Mouse (Mus musculus): ENCODE measurements around the gene Rps25. TPM values are rescaled to one million over a fixed set of nuclear protein-coding genes. Genes with fewer than 3 reads are reported as not detected.

The Rps25 gene
- polyA plus RNA-seq, 1 experiment from 2014 or later = 3,005 TPM

GRCm38 (mm10) chr9:44378153-44378730 is 28.7 kb upstream of the Rps25 start:
- Histone ChIP-seq H3K27me3 (replicated peaks; ENCODE audit: control insufficient read depth, insufficient read depth, low read length) (no peaks in the 10 kb centered on the region), H3K4me1 (replicated peaks; ENCODE audit: control insufficient read depth, insufficient read depth, low read length) (peaks cover 9% of the 10 kb centered on the region), H3K4me3 (ENCODE audit: low read depth, low read length) (peak overlapping the region; percentile 92), H3K4me2 (ENCODE audit: low read length) (peak overlapping the region; percentile 74), H3K36me3 (ENCODE audit: control insufficient read depth, insufficient read depth, low read length) (peaks cover 25% of the 10 kb centered on the region), H3K9ac (ENCODE audit: low read length) (peak overlapping the region; percentile 82), H3K9me3 (ENCODE audit: control insufficient read depth, low read length) (no peaks in the 10 kb centered on the region), H3K27ac (ENCODE audit: low read depth) (peak overlapping the region; percentile 82; the same call in 1 of the 2 replicates)
- 86% methylated on average over 5 of the region's 5 CpGs for WGBS
- ATAC-seq (replicated peaks; ENCODE audit: low FRiP score, low TSS enrichment, low read depth) (no peak), DNase-seq (ENCODE audit: low spot score) (no peak)

GRCm38 (mm10) chr9:44379054-44379834 is 27.7 kb upstream of the Rps25 start, which contains the start of gene Hyou1:
Gene Hyou1, plus strand, starts transcription at chr9:44379490.
- H3K4me1 ChIP-seq (replicated peaks; ENCODE audit: control insufficient read depth, insufficient read depth, low read length) = peaks cover 9% of the 10 kb centered on the region
- peak; percentile 100 for DNase-seq (ENCODE audit: low spot score)
- WGBS = under 1% methylated on average over 79 of the region's 83 CpGs

GRCm38 (mm10) chr9:44379862-44380261 is 27.1 kb upstream of the Rps25 start:
- peak; percentile 21; the same call in 1 of the 2 replicates for ATAC-seq (replicated peaks; ENCODE audit: low FRiP score, low TSS enrichment, low read depth)
- peak overlapping the region; percentile 78 for H3K27ac ChIP-seq (ENCODE audit: low read depth)
- 7% methylated on average over 15 of the region's 15 CpGs for WGBS
- H3K4me2 ChIP-seq (ENCODE audit: low read length) = peak overlapping the region; percentile 74
- no peak for DNase-seq (ENCODE audit: low spot score)
- peak overlapping the region; percentile 93 for H3K9ac ChIP-seq (ENCODE audit: low read length)
- peak overlapping the region; percentile 92 for H3K4me3 ChIP-seq (ENCODE audit: low read depth, low read length)
- H3K36me3 ChIP-seq (ENCODE audit: control insufficient read depth, insufficient read depth, low read length) = peaks cover 41% of the 10 kb centered on the region
- H3K9me3 ChIP-seq (ENCODE audit: control insufficient read depth, low read length) = no peaks in the 10 kb centered on the region
- peaks cover 9% of the 10 kb centered on the region for H3K4me1 ChIP-seq (replicated peaks; ENCODE audit: control insufficient read depth, insufficient read depth, low read length)
- no peaks in the 10 kb centered on the region for H3K27me3 ChIP-seq (replicated peaks; ENCODE audit: control insufficient read depth, insufficient read depth, low read length)

More at GRCm38 (mm10) chr9:44379054-44379834, 27.7 kb upstream of the Rps25 start, which contains the start of gene Hyou1:
- Histone ChIP-seq H3K9ac (ENCODE audit: low read length) (peak within 1 kb of the TSS; percentile 93), H3K4me2 (ENCODE audit: low read length) (peak within 1 kb of the TSS; percentile 74), H3K4me3 (ENCODE audit: low read depth, low read length) (peak within 1 kb of the TSS; percentile 92), H3K27ac (ENCODE audit: low read depth) (peak within 1 kb of the TSS; percentile 82), H3K36me3 (ENCODE audit: control insufficient read depth, insufficient read depth, low read length) (peaks cover 35% of the 10 kb centered on the region), H3K9me3 (ENCODE audit: control insufficient read depth, low read length) (no peaks in the 10 kb centered on the region), H3K27me3 (replicated peaks; ENCODE audit: control insufficient read depth, insufficient read depth, low read length) (no peaks in the 10 kb centered on the region)
- ATAC-seq (replicated peaks; ENCODE audit: low FRiP score, low TSS enrichment, low read depth) = peak; percentile 98

- Histone ChIP-seq H3K4me1 (replicated peaks; ENCODE audit: control insufficient read depth, insufficient read depth, low read length) (peaks cover 6% of the 10 kb centered on the region), H3K4me3 (ENCODE audit: low read depth, low read length) (no peak overlapping the region), H3K4me2 (ENCODE audit: low read length) (no peak overlapping the region), H3K27ac (ENCODE audit: low read depth) (no peak overlapping the region), H3K9ac (ENCODE audit: low read length) (no peak overlapping the region), H3K9me3 (ENCODE audit: control insufficient read depth, low read length) (no peaks in the 10 kb centered on the region), H3K27me3 (replicated peaks; ENCODE audit: control insufficient read depth, insufficient read depth, low read length) (no peaks in the 10 kb centered on the region), H3K36me3 (ENCODE audit: control insufficient read depth, insufficient read depth, low read length) (peaks cover 89% of the 10 kb centered on the region)
- no peak for ATAC-seq (replicated peaks; ENCODE audit: low FRiP score, low TSS enrichment, low read depth)
- WGBS = 90% methylated on average over 13 of the region's 13 CpGs
- DNase-seq (ENCODE audit: low spot score) = no peak
Measured at GRCm38 (mm10) chr9:44384596-44384995, 22.3 kb upstream of the Rps25 start.

GRCm38 (mm10) chr9:44387221-44387620 is 19.7 kb upstream of the Rps25 start:
- DNase-seq (ENCODE audit: low spot score) = no peak
- Histone ChIP-seq H3K4me3 (ENCODE audit: low read depth, low read length) (no peak overlapping the region), H3K4me2 (ENCODE audit: low read length) (no peak overlapping the region), H3K9me3 (ENCODE audit: control insufficient read depth, low read length) (no peaks in the 10 kb centered on the region), H3K4me1 (replicated peaks; ENCODE audit: control insufficient read depth, insufficient read depth, low read length) (no peaks in the 10 kb centered on the region), H3K27me3 (replicated peaks; ENCODE audit: control insufficient read depth, insufficient read depth, low read length) (no peaks in the 10 kb centered on the region), H3K36me3 (ENCODE audit: control insufficient read depth, insufficient read depth, low read length) (peaks cover 96% of the 10 kb centered on the region), H3K9ac (ENCODE audit: low read length) (no peak overlapping the region), H3K27ac (ENCODE audit: low read depth) (no peak overlapping the region)
- ATAC-seq (replicated peaks; ENCODE audit: low FRiP score, low TSS enrichment, low read depth) = no peak
- 74% methylated on average over 3 of the region's 3 CpGs for WGBS

GRCm38 (mm10) chr9:44389273-44389672 is 17.7 kb upstream of the Rps25 start:
- DNase-seq (ENCODE audit: low spot score) (no peak), ATAC-seq (replicated peaks; ENCODE audit: low FRiP score, low TSS enrichment, low read depth) (no peak)
- Histone ChIP-seq H3K9ac (ENCODE audit: low read length) (no peak overlapping the region), H3K9me3 (ENCODE audit: control insufficient read depth, low read length) (no peaks in the 10 kb centered on the region), H3K27me3 (replicated peaks; ENCODE audit: control insufficient read depth, insufficient read depth, low read length) (no peaks in the 10 kb centered on the region), H3K4me2 (ENCODE audit: low read length) (no peak overlapping the region), H3K36me3 (ENCODE audit: control insufficient read depth, insufficient read depth, low read length) (peaks cover 80% of the 10 kb centered on the region), H3K4me3 (ENCODE audit: low read depth, low read length) (no peak overlapping the region), H3K4me1 (replicated peaks; ENCODE audit: control insufficient read depth, insufficient read depth, low read length) (no peaks in the 10 kb centered on the region), H3K27ac (ENCODE audit: low read depth) (no peak overlapping the region)
- WGBS = 67% methylated on average over 8 of the region's 8 CpGs

GRCm38 (mm10) chr9:44391466-44391865 is 15.5 kb upstream of the Rps25 start:
- H3K4me1 ChIP-seq (replicated peaks; ENCODE audit: control insufficient read depth, insufficient read depth, low read length) = 0 out of 2 replicates have a peak, but pooled peaks cover 5% of the 10 kb centered on the region
- no peak overlapping the region for H3K4me3 ChIP-seq (ENCODE audit: low read depth, low read length)
- H3K36me3 ChIP-seq (ENCODE audit: control insufficient read depth, insufficient read depth, low read length) = peaks cover 58% of the 10 kb centered on the region
- 37% methylated on average over 4 of the region's 4 CpGs for WGBS
- no peak overlapping the region for H3K27ac ChIP-seq (ENCODE audit: low read depth)
- H3K9ac ChIP-seq (ENCODE audit: low read length) = no peak overlapping the region
- ATAC-seq (replicated peaks; ENCODE audit: low FRiP score, low TSS enrichment, low read depth) (no peak), DNase-seq (ENCODE audit: low spot score) (peak; percentile 84)
- no peaks in the 10 kb centered on the region for H3K27me3 ChIP-seq (replicated peaks; ENCODE audit: control insufficient read depth, insufficient read depth, low read length)
- H3K4me2 ChIP-seq (ENCODE audit: low read length) = no peak overlapping the region
- no peaks in the 10 kb centered on the region for H3K9me3 ChIP-seq (ENCODE audit: control insufficient read depth, low read length)

GRCm38 (mm10) chr9:44396684-44397411 is 10.1 kb upstream of the Rps25 start, which contains the start of gene Slc37a4:
Gene Slc37a4, plus strand, starts transcription at chr9:44396852.
- Histone ChIP-seq H3K4me1 (replicated peaks; ENCODE audit: control insufficient read depth, insufficient read depth, low read length) (peaks cover 5% of the 10 kb centered on the region; the same call in 1 of the 2 replicates), H3K36me3 (ENCODE audit: control insufficient read depth, insufficient read depth, low read length) (peaks cover 35% of the 10 kb centered on the region), H3K27ac (ENCODE audit: low read depth) (peak within 1 kb of the TSS; percentile 65), H3K4me3 (ENCODE audit: low read depth, low read length) (peak within 1 kb of the TSS; percentile 83), H3K9me3 (ENCODE audit: control insufficient read depth, low read length) (no peaks in the 10 kb centered on the region), H3K9ac (ENCODE audit: low read length) (peak within 1 kb of the TSS; percentile 72), H3K4me2 (ENCODE audit: low read length) (peak within 1 kb of the TSS; percentile 87), H3K27me3 (replicated peaks; ENCODE audit: control insufficient read depth, insufficient read depth, low read length) (no peaks in the 10 kb centered on the region)
- WGBS = under 1% methylated on average over 43 of the region's 43 CpGs
- DNase-seq (ENCODE audit: low spot score) = peak; percentile 91
- ATAC-seq (replicated peaks; ENCODE audit: low FRiP score, low TSS enrichment, low read depth) = peak; percentile 96
